Mouse (Mus musculus) olfactory bulb, adult 2 months (tissue): Measurements from ENCODE around the gene Olfr724.
"Not testable (repeated sequence)": the region's sequence is repeated elsewhere in the genome, so short reads cannot be mapped to it uniquely, and the experiment has no call there.

Experiments
- CTCF ChIP-seq: fragments of 200-500 bp; IDR thresholded peaks from 2 replicates; pipeline ENCODE4 v1.5.1; 2012; ENCODE audit warnings: low read depth, mild to moderate bottlenecking, low read length, moderate library complexity; ENCODE audit not compliant: insufficient read depth
- POLR2A ChIP-seq: fragments of 200-500 bp; IDR thresholded peaks from 2 replicates; pipeline ENCODE4 v1.6.1; 2012; ENCODE audit warnings: mild to moderate bottlenecking, low read depth, low read length, moderate library complexity; ENCODE audit not compliant: insufficient read depth

DNA sequence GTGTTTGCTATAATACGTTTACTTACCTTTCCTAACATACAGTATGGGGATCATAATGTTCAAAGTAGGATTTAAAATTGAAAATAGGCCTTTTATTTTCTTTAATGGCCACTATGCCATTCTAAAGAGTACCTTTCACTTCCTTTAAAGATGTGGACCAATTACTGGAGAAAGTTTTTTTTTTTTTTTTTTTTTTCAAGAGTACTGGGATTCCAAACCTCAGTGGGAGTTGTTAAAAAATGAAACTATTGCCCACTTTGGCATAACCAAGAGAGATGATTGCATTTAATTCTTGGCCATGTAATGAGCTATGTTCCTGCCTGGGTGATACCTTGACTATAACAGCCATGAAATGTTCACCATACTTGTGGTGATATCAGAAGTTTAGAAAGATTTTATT, at the start of gene Olfr724:
- not testable (repeated sequence) for TF ChIP-seq POLR2A, CTCF
